Mouse (Mus musculus): Measurements from ENCODE around the gene Atg16l1.

DNA sequence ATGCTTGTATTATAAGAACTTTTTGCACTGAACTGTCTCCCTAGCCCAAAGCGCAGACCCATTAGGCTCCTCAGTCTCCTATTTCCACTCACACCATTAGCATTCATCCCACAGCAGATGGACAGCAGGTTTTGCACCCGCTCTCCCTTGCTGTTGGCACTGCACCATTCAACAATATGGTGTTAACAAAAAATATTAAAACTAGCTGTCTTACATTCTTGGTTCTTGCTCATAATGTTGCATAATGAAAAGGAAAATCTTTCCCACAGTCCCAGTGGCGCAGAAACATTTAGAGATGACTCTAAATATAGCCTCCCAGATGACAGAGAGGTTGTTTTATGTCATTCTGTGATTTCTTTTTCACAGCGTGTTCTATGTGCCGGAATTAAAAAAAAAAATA lies 22.5 kb upstream of the Atg16l1 start:
- TF ChIP-seq CTCF (IDR thresholded peaks at IDR 0.05; ENCODE audit: low read depth): no peak
- TF ChIP-seq EP300 (optimal IDR thresholded peaks at IDR 0.05): no peak
